Mouse (Mus musculus): ENCODE measurements around the gene Hoxd1. TPM values are rescaled to one million over a fixed set of nuclear protein-coding genes. Genes with fewer than 3 reads are reported as not detected.

Gene Hoxd1
- total and polyA plus RNA-seq, 2 experiments: not detected

- DNase-seq (ENCODE audit: extremely low read depth, low read depth, low spot score): no peak
- H3K4me1 ChIP-seq (ENCODE audit: control insufficient read depth, insufficient read depth, low read length): no peaks in the 10 kb centered on the region
- no peaks in the 10 kb centered on the region for H3K79me2 ChIP-seq (ENCODE audit: control insufficient read depth, insufficient read depth, low read length)
- no peak overlapping the region for H3K4me3 ChIP-seq (ENCODE audit: insufficient read depth, low read depth, low read length)
- WGBS: 74% methylated on average over 13 of the region's 13 CpGs
- no peaks in the 10 kb centered on the region for H3K27me3 ChIP-seq (ENCODE audit: control insufficient read depth, insufficient read depth, low read length)
- no peaks in the 10 kb centered on the region for H3K36me3 ChIP-seq (ENCODE audit: control insufficient read depth, insufficient read depth, low read length)
- TF ChIP-seq CTCF (IDR thresholded peaks at IDR 0.05; ENCODE audit: low read depth, low read length) (no peak), POLR2A (IDR thresholded peaks at IDR 0.05; ENCODE audit: extremely low read depth, insufficient read depth, low read length) (no peak)
- no peak overlapping the region for H3K9ac ChIP-seq (ENCODE audit: low read depth, low read length)
- H3K27ac ChIP-seq (replicated peaks; ENCODE audit: insufficient read depth, low read depth, low read length): no peak overlapping the region
Measured at GRCm38 (mm10) chr2:74777536-74778275, 14.9 kb downstream of the Hoxd1 start.

- H3K4me1 ChIP-seq (ENCODE audit: control insufficient read depth, insufficient read depth, low read length): no peaks in the 10 kb centered on the region
- H3K9ac ChIP-seq (ENCODE audit: low read depth, low read length): no peak overlapping the region
- H3K4me3 ChIP-seq (ENCODE audit: insufficient read depth, low read depth, low read length): no peak overlapping the region
- no peak for DNase-seq (ENCODE audit: extremely low read depth, low read depth, low spot score)
- no peaks in the 10 kb centered on the region for H3K79me2 ChIP-seq (ENCODE audit: control insufficient read depth, insufficient read depth, low read length)
- TF ChIP-seq POLR2A (IDR thresholded peaks at IDR 0.05; ENCODE audit: extremely low read depth, insufficient read depth, low read length): no peak
- TF ChIP-seq CTCF (IDR thresholded peaks at IDR 0.05; ENCODE audit: low read depth, low read length): no peak
- WGBS: 83% methylated on average over 5 of the region's 5 CpGs
- H3K27me3 ChIP-seq (ENCODE audit: control insufficient read depth, insufficient read depth, low read length): no peaks in the 10 kb centered on the region
- H3K27ac ChIP-seq (replicated peaks; ENCODE audit: insufficient read depth, low read depth, low read length): no peak overlapping the region
- H3K36me3 ChIP-seq (ENCODE audit: control insufficient read depth, insufficient read depth, low read length): no peaks in the 10 kb centered on the region
Measured at GRCm38 (mm10) chr2:74781386-74781785, 18.6 kb downstream of the Hoxd1 start.

GRCm38 (mm10) chr2:74795531-74795930 is 32.8 kb downstream of the Hoxd1 start:
- TF ChIP-seq CTCF (IDR thresholded peaks at IDR 0.05; ENCODE audit: low read depth, low read length): no peak
- TF ChIP-seq POLR2A (IDR thresholded peaks at IDR 0.05; ENCODE audit: extremely low read depth, insufficient read depth, low read length): no peak

GRCm38 (mm10) chr2:74808431-74808830 is 45.7 kb downstream of the Hoxd1 start:
- Histone ChIP-seq H3K27ac (replicated peaks; ENCODE audit: insufficient read depth, low read depth, low read length) (no peak overlapping the region), H3K4me1 (ENCODE audit: control insufficient read depth, insufficient read depth, low read length) (no peaks in the 10 kb centered on the region), H3K79me2 (ENCODE audit: control insufficient read depth, insufficient read depth, low read length) (no peaks in the 10 kb centered on the region), H3K9ac (ENCODE audit: low read depth, low read length) (no peak overlapping the region), H3K36me3 (ENCODE audit: control insufficient read depth, insufficient read depth, low read length) (no peaks in the 10 kb centered on the region), H3K27me3 (ENCODE audit: control insufficient read depth, insufficient read depth, low read length) (peaks cover 2% of the 10 kb centered on the region; the same call in 1 of the 2 replicates), H3K4me3 (ENCODE audit: insufficient read depth, low read depth, low read length) (no peak overlapping the region)
- DNase-seq (ENCODE audit: extremely low read depth, low read depth, low spot score): no peak
- WGBS: 84% methylated on average over 5 of the region's 5 CpGs
- TF ChIP-seq POLR2A (IDR thresholded peaks at IDR 0.05; ENCODE audit: extremely low read depth, insufficient read depth, low read length) (no peak), CTCF (IDR thresholded peaks at IDR 0.05; ENCODE audit: low read depth, low read length) (no peak)

More at GRCm38 (mm10) chr2:74795531-74795930, 32.8 kb downstream of the Hoxd1 start:
- Histone ChIP-seq H3K27me3 (ENCODE audit: control insufficient read depth, insufficient read depth, low read length) (no peaks in the 10 kb centered on the region), H3K9ac (ENCODE audit: low read depth, low read length) (no peak overlapping the region), H3K79me2 (ENCODE audit: control insufficient read depth, insufficient read depth, low read length) (no peaks in the 10 kb centered on the region), H3K36me3 (ENCODE audit: control insufficient read depth, insufficient read depth, low read length) (no peaks in the 10 kb centered on the region), H3K4me3 (ENCODE audit: insufficient read depth, low read depth, low read length) (no peak overlapping the region), H3K27ac (replicated peaks; ENCODE audit: insufficient read depth, low read depth, low read length) (no peak overlapping the region), H3K4me1 (ENCODE audit: control insufficient read depth, insufficient read depth, low read length) (no peaks in the 10 kb centered on the region)
- DNase-seq (ENCODE audit: extremely low read depth, low read depth, low spot score): no peak
- WGBS: 54% methylated on average over 7 of the region's 7 CpGs

Other genes with a start within 250 kb of the Hoxd1 start
- gene Lnpk, start 183.5 kb upstream of the Hoxd1 start, total RNA-seq (2014; rRNA removed): 6.4 and 8.3 TPM in 2 replicates
- gene Lnpk, start 183.5 kb upstream of the Hoxd1 start, polyA plus RNA-seq (2012; rRNA removed): 1.8 and 1.9 TPM in 2 replicates
- not detected in 2 replicates for gene Evx2, start 103.4 kb upstream of the Hoxd1 start, total RNA-seq (2014; rRNA removed)
- gene Evx2, start 103.4 kb upstream of the Hoxd1 start, polyA plus RNA-seq (2012; rRNA removed): not detected in 2 replicates
- gene Hoxd13, start 94.7 kb upstream of the Hoxd1 start, total RNA-seq (2014; rRNA removed): not detected in 2 replicates
- not detected in 2 replicates for gene Hoxd13, start 94.7 kb upstream of the Hoxd1 start, polyA plus RNA-seq (2012; rRNA removed)
- gene Hoxd12, start 88.0 kb upstream of the Hoxd1 start, total RNA-seq (2014; rRNA removed): not detected in 2 replicates
- gene Hoxd12, start 88.0 kb upstream of the Hoxd1 start, polyA plus RNA-seq (2012; rRNA removed): not detected in 2 replicates
- gene Hoxd11, start 83.4 kb upstream of the Hoxd1 start, total RNA-seq (2014; rRNA removed): not detected in 2 replicates
- gene Hoxd11, start 83.4 kb upstream of the Hoxd1 start, polyA plus RNA-seq (2012; rRNA removed): not detected in 2 replicates
- gene Hoxd10, start 71.1 kb upstream of the Hoxd1 start, total RNA-seq (2014; rRNA removed): not detected in 2 replicates
- gene Hoxd10, start 71.1 kb upstream of the Hoxd1 start, polyA plus RNA-seq (2012; rRNA removed): not detected in 2 replicates
- not detected in 2 replicates for gene Hoxd9, start 65.3 kb upstream of the Hoxd1 start, total RNA-seq (2014; rRNA removed)
- not detected in 2 replicates for gene Hoxd9, start 65.3 kb upstream of the Hoxd1 start, polyA plus RNA-seq (2012; rRNA removed)
- gene Hoxd8, start 58.4 kb upstream of the Hoxd1 start, total RNA-seq (2014; rRNA removed): 0.07 TPM in 1 of 2 replicates, not detected in the other
- gene Hoxd8, start 58.4 kb upstream of the Hoxd1 start, polyA plus RNA-seq (2012; rRNA removed): 0.06 TPM in 1 of 2 replicates, not detected in the other
- not detected in 2 replicates for gene Hoxd3, start 51.1 kb upstream of the Hoxd1 start, total RNA-seq (2014; rRNA removed)
- not detected in 2 replicates for gene Hoxd3, start 51.1 kb upstream of the Hoxd1 start, polyA plus RNA-seq (2012; rRNA removed)
- gene Hoxd4, start 51.1 kb upstream of the Hoxd1 start, total RNA-seq (2014; rRNA removed): 0.09 and 0.13 TPM in 2 replicates
- 0.05 TPM in 1 of 2 replicates, not detected in the other for gene Hoxd4, start 51.1 kb upstream of the Hoxd1 start, polyA plus RNA-seq (2012; rRNA removed)
- not detected in 2 replicates for gene Gm28230, start 36.3 kb upstream of the Hoxd1 start, total RNA-seq (2014; rRNA removed)
- gene Gm28230, start 36.3 kb upstream of the Hoxd1 start, polyA plus RNA-seq (2012; rRNA removed): not detected in 2 replicates
- gene Mtx2, start 62.8 kb downstream of the Hoxd1 start, total RNA-seq (2014; rRNA removed): 51.7 and 66.2 TPM in 2 replicates
- 43.0 and 52.1 TPM in 2 replicates for gene Mtx2, start 62.8 kb downstream of the Hoxd1 start, polyA plus RNA-seq (2012; rRNA removed)